Mouse (Mus musculus) megakaryocyte-erythroid progenitor cell, adult 5 weeks (primary cell): ENCODE data around the gene Tas2r104. TPM values are rescaled to one million over a fixed set of nuclear protein-coding genes. Genes with fewer than 3 reads are reported as not detected.

Experiments used
- polyA plus RNA-seq: library from polyadenylated mRNA; stranded (reverse); fragments of >175 nt; gene quantifications from 2 replicates; pipeline ENCODE4 v1.2.3, GENCODE M21; 2012

Tas2r104 gene
- not detected in 2 replicates for polyA plus RNA-seq

DNA sequence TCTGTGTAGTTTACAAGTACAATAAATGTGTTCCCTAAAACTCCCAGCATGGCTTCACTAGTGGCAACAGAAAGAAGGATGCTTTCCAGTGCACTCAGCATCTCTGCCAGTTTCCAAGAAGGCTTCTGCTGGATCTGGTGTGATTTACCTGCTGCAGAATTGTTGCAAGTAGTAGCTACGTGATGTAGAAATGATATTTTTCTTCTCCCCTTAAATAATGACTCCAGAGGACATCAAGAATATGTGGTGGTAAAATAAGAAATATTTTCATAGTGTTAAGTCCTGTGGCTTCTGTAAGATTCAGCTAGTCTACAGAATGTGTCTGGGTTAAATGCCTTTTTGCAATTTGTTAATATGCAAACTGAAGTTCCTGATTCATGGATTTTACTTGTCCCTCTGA, at the start of gene Tas2r104:
Gene Tas2r104, minus strand, starts transcription at position 101 of the 400 bp plus-strand sequence.

DNA sequence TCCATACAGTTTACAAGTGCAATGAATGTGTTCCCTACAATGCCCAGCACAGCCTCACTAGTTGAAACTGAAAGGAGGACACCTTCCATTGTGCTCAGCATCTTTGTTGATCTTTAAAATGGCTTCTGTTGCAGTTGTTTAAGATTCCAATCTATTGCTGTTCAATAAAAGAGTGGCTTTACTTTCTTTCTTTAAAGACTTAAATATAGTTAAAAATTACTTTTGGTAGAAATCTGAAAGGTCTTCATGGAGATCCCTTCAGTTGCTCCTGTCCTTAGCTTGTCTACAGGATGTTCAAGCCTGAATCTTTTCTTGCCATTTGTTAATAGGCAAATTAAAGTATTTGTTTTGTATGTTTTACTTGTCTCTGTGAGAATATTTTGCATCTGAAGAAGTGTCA, 4.4 kb upstream of the Tas2r104 start, which contains the start of gene Tas2r114:
Gene Tas2r114, minus strand, starts transcription at position 101 of the 400 bp plus-strand sequence.

DNA sequence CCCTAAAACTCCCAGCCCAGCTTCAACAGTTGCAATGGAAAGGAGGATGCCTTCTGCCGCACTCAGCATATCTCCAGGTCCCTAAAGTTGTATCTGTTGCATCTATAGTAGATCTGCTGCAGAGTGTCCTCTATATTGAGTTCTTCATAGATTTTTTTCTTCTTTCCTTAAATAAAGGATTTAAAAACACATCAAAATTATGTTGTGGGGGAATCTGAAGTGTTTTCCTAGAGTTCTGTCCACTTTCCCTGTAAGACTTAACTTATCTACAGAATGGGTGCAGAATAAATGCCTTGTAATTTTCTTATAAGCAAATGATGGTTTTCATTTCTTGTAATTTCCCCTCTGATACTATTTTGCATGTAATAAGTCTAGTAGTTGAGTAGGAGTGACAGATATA, 1.9 kb upstream of the Tas2r104 start, which contains the start of gene Tas2r105:
Gene Tas2r105, minus strand, starts transcription at position 101 of the 400 bp plus-strand sequence.

DNA sequence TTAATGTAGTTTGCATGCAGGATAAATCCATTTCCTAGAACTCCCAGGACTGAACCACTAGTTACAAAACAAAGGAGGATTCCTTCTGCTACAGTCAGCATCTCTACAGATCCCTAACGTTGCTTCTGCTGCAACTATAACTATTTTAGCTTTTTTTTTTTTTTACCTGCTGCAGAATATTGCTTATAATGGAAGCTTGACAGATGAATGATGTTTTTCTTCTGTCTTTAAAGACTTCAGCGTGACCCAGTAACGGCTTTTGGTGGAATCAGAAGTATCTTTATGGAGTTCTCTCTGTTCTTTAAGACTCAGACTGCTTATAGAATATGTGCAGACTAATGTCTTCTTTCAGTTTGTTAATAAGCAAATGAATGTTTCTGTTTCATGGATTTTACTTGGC, 6.8 kb downstream of the Tas2r104 start, which contains the start of gene Tas2r106:
Gene Tas2r106, minus strand, starts transcription at position 101 of the 400 bp plus-strand sequence.

DNA sequence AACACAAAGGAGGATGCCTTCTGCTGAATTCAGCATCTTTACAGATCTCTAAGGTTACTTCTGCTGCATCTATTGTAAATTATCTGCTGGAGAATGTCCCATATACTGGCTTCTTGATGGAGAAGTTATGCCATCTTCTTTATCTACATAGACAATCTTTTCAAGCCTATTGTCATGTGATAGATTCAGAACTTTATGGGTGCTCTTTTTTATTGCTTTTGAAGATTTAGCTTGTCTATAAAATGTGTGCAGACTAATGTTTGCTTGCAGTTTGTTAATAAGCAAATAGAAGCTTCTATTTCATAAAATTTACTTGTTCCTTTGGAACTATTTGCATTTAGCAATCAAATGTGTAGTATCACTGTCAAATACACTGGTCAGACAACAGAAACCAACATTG, 25.5 kb downstream of the Tas2r104 start, which contains the start of gene Tas2r107:
Gene Tas2r107, minus strand, starts transcription at position 101 of the 400 bp plus-strand sequence.

Other genes with a start within 250 kb of the Tas2r104 start
- not detected in 2 replicates for gene 5430401F13Rik, start 199.3 kb downstream of the Tas2r104 start, polyA plus RNA-seq
- gene Gm6619, start 199.3 kb downstream of the Tas2r104 start, polyA plus RNA-seq: not detected in 2 replicates
- gene Tas2r130, start 54.8 kb downstream of the Tas2r104 start, polyA plus RNA-seq: not detected in 2 replicates
- gene Tas2r107, start 25.6 kb downstream of the Tas2r104 start, polyA plus RNA-seq: not detected in 2 replicates
- gene Tas2r106, start 6.9 kb downstream of the Tas2r104 start, polyA plus RNA-seq: not detected in 2 replicates
- not detected in 2 replicates for gene Tas2r105, start 1.8 kb upstream of the Tas2r104 start, polyA plus RNA-seq
- not detected in 2 replicates for gene Tas2r114, start 4.3 kb upstream of the Tas2r104 start, polyA plus RNA-seq